Mouse (Mus musculus): ENCODE results near the gene Plekha3. TPM values are rescaled to one million over a fixed set of nuclear protein-coding genes. Genes with fewer than 3 reads are reported as not detected.

Gene Plekha3
- total and polyA plus RNA-seq, 3 experiments = 12.8 to 21.3 (median 19.4) TPM

DNA sequence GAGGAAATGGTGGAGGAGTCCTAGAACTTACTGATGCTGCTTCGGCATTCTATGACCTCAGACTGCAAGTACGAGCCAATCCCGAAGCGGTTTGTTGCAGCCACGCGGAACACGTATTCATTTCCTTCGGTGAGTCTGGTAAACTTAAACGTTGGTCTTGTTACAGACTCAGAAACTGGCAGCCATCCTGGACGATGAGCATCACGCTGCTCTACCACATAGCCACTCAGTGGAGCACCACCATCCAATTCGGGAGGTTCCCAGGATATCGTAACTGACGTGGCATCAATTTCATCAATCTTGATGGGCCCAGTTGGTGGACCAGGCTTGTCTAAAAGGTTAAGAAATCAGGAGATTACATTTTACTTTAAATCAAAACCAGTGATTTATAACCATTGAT is 44.6 kb downstream of the Plekha3 start:
- TF ChIP-seq CTCF (IDR thresholded peaks at IDR 0.05) (no peak), EP300 (IDR thresholded peaks at IDR 0.05; ENCODE audit: insufficient read depth, low read depth, low read length) (no peak), POLR2A (IDR thresholded peaks at IDR 0.05; ENCODE audit: insufficient read depth, low read depth, low read length) (no peak)
- Histone ChIP-seq H3K27me3 (ENCODE audit: control insufficient read depth, insufficient read depth, low read length) (no peaks in the 10 kb centered on the region), H3K27ac (no peak overlapping the region), H3K4me1 (ENCODE audit: control insufficient read depth, insufficient read depth, low read length) (no peaks in the 10 kb centered on the region), H3K79me2 (replicated peaks; ENCODE audit: control insufficient read depth, insufficient read depth, low read length) (no peaks in the 10 kb centered on the region), H3K4me3 (no peak overlapping the region), H3K36me3 (ENCODE audit: control insufficient read depth, insufficient read depth, low read length) (peaks cover 6% of the 10 kb centered on the region), H3K9ac (ENCODE audit: low read depth, low read length) (no peak overlapping the region)
- DNase-seq = peak in 1 of 2 experiments; percentile 9
- intact Hi-C loops (cut with DNase I) = no loop called here
- WGBS = 89% methylated on average over 14 of the region's 14 CpGs

Other genes starting within 250 kb of the Plekha3 start
- 10 to 100 TPM; 12.1 to 12.4 TPM for gene Prkra, start 27.3 kb upstream of the Plekha3 start, total RNA-seq (2021)
- gene Prkra, start 27.3 kb upstream of the Plekha3 start, polyA plus RNA-seq (2012; rRNA removed) = 9.6 and 14.7 TPM in 2 replicates
- not detected for gene Pjvk, start 26.8 kb upstream of the Plekha3 start, total RNA-seq (2021)
- 0.08 TPM in 1 of 2 replicates, not detected in the other for gene Pjvk, start 26.8 kb upstream of the Plekha3 start, polyA plus RNA-seq (2012; rRNA removed)
- 10 to 100 TPM; 20.8 to 21.9 TPM for gene Fkbp7, start 2.2 kb upstream of the Plekha3 start, total RNA-seq (2021)
- gene Fkbp7, start 2.2 kb upstream of the Plekha3 start, polyA plus RNA-seq (2012; rRNA removed) = 7.9 and 14.7 TPM in 2 replicates